Comparison of ENCODE assay signal across 7 mouse cellular contexts in the genomic region with DNA sequence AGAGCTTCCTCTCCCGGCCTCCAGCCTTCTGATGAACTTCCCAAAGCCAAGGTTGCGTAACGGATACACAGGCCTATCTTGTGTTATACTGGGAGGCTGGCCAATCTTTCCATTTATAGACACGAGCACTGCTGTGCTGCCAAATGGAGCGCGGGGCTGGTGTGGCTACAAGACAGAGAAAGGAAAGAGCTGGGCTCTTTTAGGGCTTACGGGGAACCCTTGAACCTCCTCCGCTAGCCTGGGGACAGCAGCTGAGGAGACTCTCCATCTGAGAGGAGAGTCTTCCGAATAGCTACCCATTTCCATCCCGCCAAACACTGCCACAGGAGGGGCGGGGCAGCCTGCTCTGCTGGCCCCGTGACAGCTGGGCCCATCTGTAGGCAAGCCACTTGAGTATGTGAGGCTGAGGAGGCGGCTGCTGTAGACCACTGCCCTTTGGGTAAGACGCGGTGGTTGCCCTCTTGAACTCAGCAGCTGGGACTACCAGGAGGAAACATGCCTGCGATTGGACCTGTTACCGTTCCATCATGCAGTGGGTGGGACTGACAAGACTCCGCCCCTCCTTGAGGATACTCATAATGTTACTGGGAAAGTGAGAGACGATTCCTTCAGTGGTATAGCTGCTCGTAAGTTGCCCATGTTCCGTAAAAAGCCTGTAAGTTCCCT. TPM values are rescaled to one million over a fixed set of nuclear protein-coding genes. Genes with fewer than 3 reads are reported as not detected.
DNase-seq lines count a peak whose midpoint lies in the region; ATAC-seq lines count a peak whose summit lies in the region.

No protein-coding gene starts in this region.

- H3K9me3 ChIP-seq in embryonic facial prominence, embryonic 10.5 days: no peaks in the 10 kb centered on the region
- no peaks in the 10 kb centered on the region; the same call in 1 of the 2 replicates for H3K9me3 ChIP-seq in midbrain, embryonic 13.5 days

- DNase-seq in adrenal gland, postnatal 14 days: peak; percentile 89
- no peak for DNase-seq in embryonic facial prominence, embryonic 10.5 days (ENCODE audit: low spot score)
- peak; percentile 87 for DNase-seq in gonadal fat pad, adult 2 months (ENCODE audit: low read depth)
- peak; percentile 83 for DNase-seq in kidney, adult 11 months
- peak; percentile 76 to 94 for DNase-seq in left cerebral cortex, postnatal 25 days (ENCODE audit: low spot score in 2 of 2)
- peak; percentile 46 to 62 for DNase-seq in spleen, postnatal 14 days (ENCODE audit: low spot score in 2 of 2)

- H3K4me3 ChIP-seq in embryonic facial prominence, embryonic 10.5 days: no peak overlapping the region
- H3K4me3 ChIP-seq in midbrain, embryonic 13.5 days (replicated peaks): no peak overlapping the region

- H3K9ac ChIP-seq in midbrain, embryonic 13.5 days (replicated peaks): no peak overlapping the region

- peaks cover 42% of the 10 kb centered on the region for H3K4me1 ChIP-seq in embryonic facial prominence, embryonic 10.5 days
- peaks cover 12% of the 10 kb centered on the region for H3K4me1 ChIP-seq in midbrain, embryonic 13.5 days (replicated peaks)

- 0 out of 2 replicates have a peak overlapping the region, but pooled peaks have one; percentile 15 for H3K27ac ChIP-seq in embryonic facial prominence, embryonic 10.5 days (replicated peaks)
- H3K27ac ChIP-seq in midbrain, embryonic 13.5 days: no peak overlapping the region; the same call in 1 of the 2 replicates

- intact Hi-C loops in left cerebral cortex, postnatal 25 days (cut with DNase I): no loop called here

- H3K27me3 ChIP-seq in embryonic facial prominence, embryonic 10.5 days (replicated peaks; ENCODE audit: low read depth, poor library complexity, severe bottlenecking): no peaks in the 10 kb centered on the region
- no peaks in the 10 kb centered on the region for H3K27me3 ChIP-seq in midbrain, embryonic 13.5 days

- 80% methylated on average over 21 of the region's 21 CpGs for WGBS in embryonic facial prominence, embryonic 10.5 days
- WGBS in midbrain, embryonic 13.5 days: 77% methylated on average over 21 of the region's 21 CpGs

- peak; percentile 53; the same call in 1 of the 2 replicates for ATAC-seq in midbrain, embryonic 13.5 days

- no peaks in the 10 kb centered on the region for H3K36me3 ChIP-seq in embryonic facial prominence, embryonic 10.5 days (replicated peaks)
- H3K36me3 ChIP-seq in midbrain, embryonic 13.5 days: no peaks in the 10 kb centered on the region

- H3K4me2 ChIP-seq in midbrain, embryonic 13.5 days (replicated peaks): no peak overlapping the region

RNA-seq across cellular contexts. Expression of gene Mgst2, which starts 48.7 kb away (rescaled TPM):
- total RNA-seq in adrenal gland, postnatal 14 days (2021): 65.8 and 71.2 TPM in 2 replicates
- polyA plus RNA-seq in embryonic facial prominence, embryonic 10.5 days (2016; fragmentation: Nextera tagmentation; extraction: Ambion mirVana): 0.61 and 0.74 TPM in 2 replicates
- polyA plus RNA-seq in gonadal fat pad, adult 2 months (2012; rRNA removed): 1.6 and 2.0 TPM in 2 replicates
- total RNA-seq in left cerebral cortex, postnatal 25 days (2021): not detected
- polyA plus RNA-seq in midbrain, embryonic 13.5 days (2015; fragmentation: Nextera tagmentation; extraction: Ambion mirVana): 0.44 and 1.1 TPM in 2 replicates
